Mouse (Mus musculus): ENCODE measurements at regions not wholly inside any gene's neighbourhood (a gene's known extent, or its start where the extent isn't known, plus 50 kb on each side); places are given as distances from the start of the nearest gene placed in this dataset.

DNA sequence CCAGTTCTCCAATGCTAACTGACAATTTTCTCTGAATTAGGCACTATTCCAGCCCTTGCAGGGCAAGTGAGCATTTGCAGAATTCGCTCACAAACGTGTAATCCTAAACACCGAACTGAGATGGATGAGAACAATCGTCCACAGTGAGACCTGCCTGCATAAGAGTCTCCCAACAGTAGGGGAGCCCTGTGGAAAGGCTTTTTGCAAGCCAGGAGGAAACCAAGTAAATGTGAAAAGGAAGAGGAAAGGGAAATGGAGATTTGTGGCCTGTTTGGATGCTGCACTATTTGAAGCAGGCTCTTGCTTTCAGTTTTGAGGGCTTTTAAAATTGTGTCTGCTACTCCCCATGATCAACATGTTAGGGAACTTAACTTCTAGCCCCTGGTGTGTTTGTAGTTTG is 470.9 kb upstream of the A830018L16Rik start:
- DNase-seq (ENCODE audit: extremely low spot score in 1 of 2, low spot score in 1 of 2), result no peak
